Mouse (Mus musculus) kidney, adult 2 months (tissue): Measurements from ENCODE around the gene Cyp17a1. TPM values are rescaled to one million over a fixed set of nuclear protein-coding genes. Genes with fewer than 3 reads are reported as not detected.

Source experiments
- DNase-seq: peaks from one replicate; pipeline ENCODE4 v3.0.0; 2021
- H3K27ac ChIP-seq: fragments of 200-500 bp; 2 replicates; pipeline ENCODE4 v1.5.1; 2012; ENCODE audit warnings: low read depth, low read length, control low read depth, inconsistent platforms; ENCODE audit not compliant: insufficient read depth
- H3K27me3 ChIP-seq: fragments of 200-500 bp; replicated peaks from 2 replicates; pipeline ENCODE4 v1.6.1; 2012; ENCODE audit warnings: mild to moderate bottlenecking, moderate library complexity, low read length, inconsistent platforms; ENCODE audit not compliant: control insufficient read depth, insufficient read depth
- H3K36me3 ChIP-seq: fragments of 200-500 bp; 2 replicates; pipeline ENCODE4 v1.6.1; 2012; ENCODE audit warnings: mild to moderate bottlenecking, moderate library complexity, low read length, inconsistent platforms; ENCODE audit not compliant: control insufficient read depth, insufficient read depth
- H3K4me1 ChIP-seq: fragments of 200-500 bp; 2 replicates; pipeline ENCODE4 v1.6.1; 2011; ENCODE audit warnings: low read length; ENCODE audit not compliant: control insufficient read depth, insufficient read depth
- H3K4me3 ChIP-seq: fragments of 200-500 bp; 2 replicates; pipeline ENCODE4 v1.5.1; 2011; ENCODE audit warnings: mild to moderate bottlenecking, low read depth, low read length, control low read depth; ENCODE audit not compliant: insufficient read depth
- CTCF ChIP-seq: fragments of 200-500 bp; conservative IDR thresholded peaks from 2 replicates; pipeline ENCODE4 v1.5.1; 2011; ENCODE audit warnings: low read depth, mild to moderate bottlenecking, control low read depth, low read length, moderate library complexity, mixed read lengths; ENCODE audit not compliant: insufficient read depth, insufficient read length
- POLR2A ChIP-seq: fragments of 200-500 bp; IDR thresholded peaks from one replicate; pipeline ENCODE4 v1.6.1; 2011; ENCODE audit warnings: low read depth, low read length, control low read depth
- WGBS: fragments of 180-500 bp; shearing (Covaris S2); methylation state at CpG from one replicate; pipeline ENCODE4 v1.1.7; 2018; 5-methylcytosine and 5-hydroxymethylcytosine counted together
- polyA plus RNA-seq: library from polyadenylated mRNA; depleted of rRNA; stranded (reverse); fragments of >200 nt; gene quantifications from 2 replicates; pipeline ENCODE4 v1.2.3, GENCODE M21; 2012

Gene Cyp17a1
- polyA plus RNA-seq, 1 experiment = 0.27 TPM

DNA sequence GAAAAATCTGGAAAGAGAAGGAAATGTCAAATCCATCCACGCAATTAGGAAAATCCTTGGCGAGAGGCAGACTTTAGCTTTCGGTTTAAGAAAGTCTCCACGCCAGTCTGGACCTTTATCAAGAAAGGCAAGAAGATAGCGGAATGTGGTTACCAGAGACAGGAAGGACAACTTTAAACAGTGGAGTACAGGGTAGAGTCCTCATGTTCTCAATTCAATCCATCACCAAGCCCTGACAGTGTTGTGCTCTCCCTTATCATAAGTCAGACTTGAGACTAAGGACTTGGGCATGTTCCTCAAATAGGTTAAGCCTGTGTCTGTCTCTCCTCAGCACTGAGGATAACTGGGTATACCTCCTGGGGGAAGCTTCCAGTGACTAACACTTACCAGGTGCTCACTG is 3.2 kb downstream of the Cyp17a1 start:
- H3K4me1 ChIP-seq = no peaks in the 10 kb centered on the region
- 90% methylated on average over 5 of the region's 5 CpGs for WGBS

DNA sequence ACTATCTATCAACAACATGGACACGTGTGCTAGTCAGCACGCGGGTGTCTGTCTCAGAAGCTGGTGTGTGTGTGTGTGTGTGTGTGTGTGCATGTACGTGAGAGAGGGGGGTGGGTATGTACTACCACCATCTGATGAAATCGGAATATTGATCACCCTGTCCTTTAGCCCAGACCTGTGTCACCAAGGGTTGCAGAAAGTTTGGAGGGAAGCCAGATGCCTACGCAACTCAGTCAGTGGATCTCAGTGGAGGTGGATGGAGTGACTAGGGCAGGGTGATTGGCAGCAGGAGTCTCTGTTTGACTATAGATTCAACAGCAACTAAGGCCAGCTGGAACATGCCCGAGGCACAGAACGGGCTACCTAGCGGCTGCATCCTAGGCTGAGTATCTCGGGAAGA is 4.7 kb downstream of the Cyp17a1 start:
- WGBS = 90% methylated on average over 10 of the region's 10 CpGs
- H3K27me3 ChIP-seq = no peaks in the 10 kb centered on the region
- no peaks in the 10 kb centered on the region for H3K4me1 ChIP-seq
- no peak overlapping the region for H3K27ac ChIP-seq
- no peak for DNase-seq
- TF ChIP-seq POLR2A (no peak), CTCF (no peak)
- no peaks in the 10 kb centered on the region for H3K36me3 ChIP-seq
- H3K4me3 ChIP-seq = no peak overlapping the region

More for the DNA sequence above, 3.2 kb downstream of the Cyp17a1 start:
- no peak for DNase-seq
- H3K27me3 ChIP-seq = no peaks in the 10 kb centered on the region
- TF ChIP-seq POLR2A (no peak), CTCF (no peak)
- no peaks in the 10 kb centered on the region for H3K36me3 ChIP-seq
- no peak overlapping the region for H3K4me3 ChIP-seq
- H3K27ac ChIP-seq = no peak overlapping the region

DNA sequence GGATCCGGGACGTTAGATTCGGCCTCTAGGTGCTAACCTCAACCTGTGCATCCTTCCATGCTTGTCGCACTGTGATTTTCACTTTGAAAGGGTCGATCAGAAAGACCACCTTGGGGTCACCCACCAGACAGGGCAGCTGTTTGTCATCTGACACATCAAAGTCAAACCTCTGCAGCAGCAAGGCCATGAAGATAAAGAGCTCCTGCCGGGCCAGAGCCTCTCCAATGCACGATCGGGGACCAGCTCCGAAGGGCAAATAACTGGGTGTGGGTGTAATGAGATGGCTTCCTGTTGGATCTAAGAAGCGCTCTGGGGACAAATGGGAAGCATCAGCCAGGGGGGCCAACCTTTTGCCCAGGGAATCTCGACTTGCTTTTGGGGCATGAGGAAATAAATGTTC is 5.7 kb downstream of the Cyp17a1 start:
- no peak for TF ChIP-seq CTCF
- no peak for TF ChIP-seq POLR2A
- Histone ChIP-seq H3K27me3 (no peaks in the 10 kb centered on the region), H3K4me1 (no peaks in the 10 kb centered on the region), H3K4me3 (no peak overlapping the region), H3K36me3 (no peaks in the 10 kb centered on the region), H3K27ac (no peak overlapping the region)
- WGBS = 56% methylated on average over 11 of the region's 11 CpGs
- no peak for DNase-seq

- no peaks in the 10 kb centered on the region for H3K4me1 ChIP-seq
- TF ChIP-seq CTCF = no peak
- no peak for TF ChIP-seq POLR2A
- H3K4me3 ChIP-seq = no peak overlapping the region
- no peaks in the 10 kb centered on the region for H3K36me3 ChIP-seq
- DNase-seq = no peak
- WGBS = 70% methylated on average over 7 of the region's 7 CpGs
- no peaks in the 10 kb centered on the region for H3K27me3 ChIP-seq
- no peak overlapping the region for H3K27ac ChIP-seq
Measured at GRCm38 (mm10) chr19:46665474-46665873, 7.5 kb downstream of the Cyp17a1 start.

GRCm38 (mm10) chr19:46662784-46663183 is 10.2 kb downstream of the Cyp17a1 start:
- no peaks in the 10 kb centered on the region for H3K27me3 ChIP-seq
- no peaks in the 10 kb centered on the region for H3K4me1 ChIP-seq
- H3K4me3 ChIP-seq = no peak overlapping the region
- H3K27ac ChIP-seq = no peak overlapping the region
- 74% methylated on average over 6 of the region's 6 CpGs for WGBS
- TF ChIP-seq POLR2A = no peak
- TF ChIP-seq CTCF = no peak
- no peaks in the 10 kb centered on the region for H3K36me3 ChIP-seq
- DNase-seq = no peak

GRCm38 (mm10) chr19:46662214-46662613 is 10.8 kb downstream of the Cyp17a1 start:
- TF ChIP-seq POLR2A = no peak
- no peak for TF ChIP-seq CTCF
- no peak for DNase-seq
- 74% methylated on average over 8 of the region's 8 CpGs for WGBS
- Histone ChIP-seq H3K4me3 (no peak overlapping the region), H3K4me1 (no peaks in the 10 kb centered on the region), H3K27ac (no peak overlapping the region), H3K36me3 (no peaks in the 10 kb centered on the region; the same call in 1 of the 2 replicates), H3K27me3 (no peaks in the 10 kb centered on the region)

- WGBS = 32% methylated on average over 4 of the region's 4 CpGs
- Histone ChIP-seq H3K27ac (no peak overlapping the region), H3K36me3 (no peaks in the 10 kb centered on the region; the same call in 1 of the 2 replicates), H3K4me3 (no peak overlapping the region), H3K27me3 (no peaks in the 10 kb centered on the region), H3K4me1 (no peaks in the 10 kb centered on the region)
- TF ChIP-seq POLR2A (no peak), CTCF (no peak)
- no peak for DNase-seq
Measured at GRCm38 (mm10) chr19:46661511-46661910, 11.5 kb downstream of the Cyp17a1 start.
